Mouse (Mus musculus) erythroid progenitor cell, adult 5-6 weeks (primary cell): Measurements from ENCODE around the gene Nap1l2. TPM values are rescaled to one million over a fixed set of nuclear protein-coding genes. Genes with fewer than 3 reads are reported as not detected.

Source experiments
- ATAC-seq: replicated peaks from 2 replicates; pipeline ENCODE4 v1.8.0; 2016; ENCODE audit warnings: moderate number of reproducible peaks, mild to moderate bottlenecking, moderate TSS enrichment, inconsistent platforms; ENCODE audit not compliant: poor library complexity, low FRiP score, severe bottlenecking
- total RNA-seq, 2 experiments: library from RNA; stranded (forward) in 1 of 2; stranded (reverse) in 1 of 2; fragments of 150-400 nt in 1 of 2; fragments of 186-747, 209-891 nt in 1 of 2; gene quantifications; 2 replicates each; pipeline versions ENCODE4 v1.2.3 to v1.2.4; 2015 to 2017; ENCODE audit warnings: low replicate concordance in 2 of 2

Nap1l2 gene
- total RNA-seq (2015; ENCODE audit: low replicate concordance) (not detected in 2 replicates), total RNA-seq (2017; ENCODE audit: low replicate concordance) (not detected in 2 replicates)

GRCm38 (mm10) chrX:103186431-103186786 is at the start of gene Nap1l2:
Nap1l2 (minus strand) TSS chrX:103186640.
- no peak for ATAC-seq

GRCm38 (mm10) chrX:103215251-103215650 is 28.8 kb upstream of the Nap1l2 start:
- ATAC-seq, result no peak

GRCm38 (mm10) chrX:103186829-103187228 is 389 bp upstream of the Nap1l2 start:
- ATAC-seq, result no peak

- ATAC-seq, result no peak
Observed at GRCm38 (mm10) chrX:103185781-103186430, 534 bp downstream of the Nap1l2 start.

GRCm38 (mm10) chrX:103183536-103183935 is 2.9 kb downstream of the Nap1l2 start:
- no peak for ATAC-seq

GRCm38 (mm10) chrX:103179771-103180558 is 6.5 kb downstream of the Nap1l2 start:
- ATAC-seq, result no peak

GRCm38 (mm10) chrX:103164948-103165605 is 21.4 kb downstream of the Nap1l2 start:
- ATAC-seq, result peak; percentile 90

GRCm38 (mm10) chrX:103156134-103156533 is 30.3 kb downstream of the Nap1l2 start:
- no peak for ATAC-seq

GRCm38 (mm10) chrX:103138549-103138948 is 47.9 kb downstream of the Nap1l2 start:
- ATAC-seq, result no peak

Other genes with a start within 250 kb of the Nap1l2 start
- gene Cdx4, start 134.8 kb upstream of the Nap1l2 start, total RNA-seq (2015; ENCODE audit: low replicate concordance), result not detected in 2 replicates
- not detected in 2 replicates for gene Cdx4, start 134.8 kb upstream of the Nap1l2 start, total RNA-seq (2017; ENCODE audit: low replicate concordance)
- gene Chic1, start 169.8 kb upstream of the Nap1l2 start, total RNA-seq (2015; ENCODE audit: low replicate concordance), result not detected in 2 replicates
- not detected in 2 replicates for gene Chic1, start 169.8 kb upstream of the Nap1l2 start, total RNA-seq (2017; ENCODE audit: low replicate concordance)
- gene Tsx, start 227.8 kb upstream of the Nap1l2 start, total RNA-seq (2015; ENCODE audit: low replicate concordance), result not detected in 2 replicates
- not detected in 2 replicates for gene Tsx, start 227.8 kb upstream of the Nap1l2 start, total RNA-seq (2017; ENCODE audit: low replicate concordance)
- not detected in 2 replicates for gene Gm26992, start 235.4 kb upstream of the Nap1l2 start, total RNA-seq (2015; ENCODE audit: low replicate concordance)
- not detected in 2 replicates for gene Gm26992, start 235.4 kb upstream of the Nap1l2 start, total RNA-seq (2017; ENCODE audit: low replicate concordance)